Mouse (Mus musculus) liver, adult 2 months (tissue): ENCODE measurements around the gene Lpar1. TPM values are rescaled to one million over a fixed set of nuclear protein-coding genes. Genes with fewer than 3 reads are reported as not detected.
A peak's percentile ranks its signal among the peaks of the same experiment; 100 is the strongest.

Source experiments
- DNase-seq: peaks from one replicate; pipeline ENCODE4 v3.0.0-alpha.2; 2011; ENCODE audit warnings: low read depth, low spot score; ENCODE audit errors: extremely low read depth
- H3K27ac ChIP-seq: fragments of 200-500 bp; replicated peaks from 2 replicates; pipeline ENCODE4 v1.5.1; 2012; ENCODE audit warnings: low read depth, mild to moderate bottlenecking, control low read depth, inconsistent platforms, low read length; ENCODE audit not compliant: insufficient read depth
- H3K27me3 ChIP-seq: fragments of 200-500 bp; 2 replicates; pipeline ENCODE4 v1.6.1; 2012; ENCODE audit warnings: mild to moderate bottlenecking, moderate library complexity, low read length, inconsistent platforms; ENCODE audit not compliant: control insufficient read depth, insufficient read depth
- H3K36me3 ChIP-seq: fragments of 200-500 bp; 2 replicates; pipeline ENCODE4 v1.6.1; 2012; ENCODE audit warnings: low read length, inconsistent platforms; ENCODE audit not compliant: control insufficient read depth, insufficient read depth
- H3K4me1 ChIP-seq: fragments of 200-500 bp; 2 replicates; pipeline ENCODE4 v1.6.1; 2011; ENCODE audit warnings: low read length; ENCODE audit not compliant: control insufficient read depth, insufficient read depth
- H3K4me3 ChIP-seq: fragments of 200-500 bp; 2 replicates; pipeline ENCODE4 v1.5.1; 2011; ENCODE audit warnings: low read depth, mild to moderate bottlenecking, control low read depth, low read length, moderate library complexity; ENCODE audit not compliant: insufficient read depth
- H3K79me2 ChIP-seq: fragments of 200-500 bp; 2 replicates; pipeline ENCODE4 v1.6.1; 2012; ENCODE audit warnings: inconsistent platforms, mild to moderate bottlenecking, low read length, moderate library complexity; ENCODE audit not compliant: control insufficient read depth, insufficient read depth
- H3K9ac ChIP-seq: fragments of 200-500 bp; 2 replicates; pipeline ENCODE4 v1.6.1; 2012; ENCODE audit warnings: low read depth, mild to moderate bottlenecking, control low read depth, inconsistent platforms, low read length
- CTCF ChIP-seq: fragments of 200-500 bp; IDR thresholded peaks from 2 replicates; pipeline ENCODE4 v1.5.1; 2011; ENCODE audit warnings: low read depth, low read length, control low read depth
- POLR2A ChIP-seq: fragments of 200-500 bp; IDR thresholded peaks from 2 replicates; pipeline ENCODE4 v1.6.1; 2011; ENCODE audit warnings: low read length, control low read depth; ENCODE audit not compliant: insufficient read depth; ENCODE audit errors: extremely low read depth
- WGBS: fragments of 180-500 bp; shearing (Covaris S2); methylation state at CpG from one replicate; pipeline ENCODE4 v1.1.7; 2018; 5-methylcytosine and 5-hydroxymethylcytosine counted together
- polyA plus RNA-seq: library from polyadenylated mRNA; depleted of rRNA; stranded (reverse); fragments of >200 nt; gene quantifications from 2 replicates; pipeline ENCODE4 v1.2.3, GENCODE M21; 2012
- total RNA-seq: library from RNA; depleted of rRNA; stranded (reverse); fragments of >200 nt; gene quantifications from 2 replicates; pipeline ENCODE4 v1.2.3, GENCODE M21; 2014

The Lpar1 gene
- total and polyA plus RNA-seq, 2 experiments, result 0.83 to 0.89 TPM

- Histone ChIP-seq H3K27ac (no peak overlapping the region), H3K4me3 (no peak overlapping the region), H3K36me3 (no peaks in the 10 kb centered on the region), H3K79me2 (no peaks in the 10 kb centered on the region), H3K9ac (no peak overlapping the region), H3K27me3 (no peaks in the 10 kb centered on the region), H3K4me1 (no peaks in the 10 kb centered on the region)
- DNase-seq, result peak; percentile 9
- 81% methylated on average over 8 of the region's 8 CpGs for WGBS
- TF ChIP-seq CTCF (no peak), POLR2A (no peak)
Observed at GRCm38 (mm10) chr4:58568486-58568885, 14.8 kb upstream of the Lpar1 start.

DNA sequence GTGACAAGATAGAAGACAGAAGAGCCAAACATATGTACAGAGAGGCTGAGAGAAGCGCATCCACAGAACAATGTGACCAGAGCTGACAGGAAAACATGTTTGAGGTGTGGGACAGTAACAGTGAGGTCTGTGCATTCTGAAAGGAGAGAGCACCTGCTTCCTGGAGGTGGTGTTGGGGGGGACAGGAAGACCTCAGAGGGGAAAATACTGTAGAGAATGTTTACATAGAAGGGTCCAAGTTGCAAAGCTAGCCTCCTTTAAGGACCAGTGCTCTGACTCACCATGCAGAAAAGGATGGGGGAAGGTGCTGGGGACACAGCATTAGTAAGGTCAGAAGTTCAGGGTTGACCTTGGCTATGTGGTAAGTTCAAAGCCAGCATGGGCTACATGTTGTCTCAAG is 9.1 kb upstream of the Lpar1 start:
- H3K4me3 ChIP-seq, result no peak overlapping the region
- no peak for TF ChIP-seq CTCF
- TF ChIP-seq POLR2A, result no peak
- no peaks in the 10 kb centered on the region for H3K4me1 ChIP-seq
- no peak overlapping the region for H3K9ac ChIP-seq
- no peaks in the 10 kb centered on the region for H3K36me3 ChIP-seq
- H3K27me3 ChIP-seq, result no peaks in the 10 kb centered on the region
- H3K27ac ChIP-seq, result no peak overlapping the region
- H3K79me2 ChIP-seq, result no peaks in the 10 kb centered on the region
- 88% methylated on average over 1 of the region's 1 CpGs for WGBS
- DNase-seq, result no peak

GRCm38 (mm10) chr4:58557001-58557400 is 3.3 kb upstream of the Lpar1 start:
- DNase-seq, result no peak
- Histone ChIP-seq H3K4me3 (no peak overlapping the region), H3K4me1 (no peaks in the 10 kb centered on the region), H3K27ac (no peak overlapping the region), H3K79me2 (no peaks in the 10 kb centered on the region), H3K27me3 (no peaks in the 10 kb centered on the region), H3K9ac (no peak overlapping the region), H3K36me3 (no peaks in the 10 kb centered on the region)
- 86% methylated on average over 3 of the region's 3 CpGs for WGBS
- TF ChIP-seq POLR2A, result no peak
- TF ChIP-seq CTCF, result no peak

GRCm38 (mm10) chr4:58554359-58554838 is 701 bp upstream of the Lpar1 start:
- Histone ChIP-seq H3K4me1 (no peaks in the 10 kb centered on the region), H3K4me3 (no peak overlapping the region), H3K27me3 (no peaks in the 10 kb centered on the region), H3K9ac (no peak overlapping the region), H3K27ac (no peak overlapping the region), H3K79me2 (no peaks in the 10 kb centered on the region), H3K36me3 (no peaks in the 10 kb centered on the region)
- no peak for DNase-seq
- TF ChIP-seq POLR2A (no peak), CTCF (no peak)
- 52% methylated on average over 10 of the region's 10 CpGs for WGBS

- no peaks in the 10 kb centered on the region for H3K4me1 ChIP-seq
- H3K79me2 ChIP-seq, result no peaks in the 10 kb centered on the region
- 2% methylated on average over 71 of the region's 71 CpGs for WGBS
- peak overlapping the region; percentile 70 for H3K9ac ChIP-seq
- peak overlapping the region; percentile 64 for H3K4me3 ChIP-seq
- DNase-seq, result peak; percentile 57
- H3K27me3 ChIP-seq, result no peaks in the 10 kb centered on the region
- H3K36me3 ChIP-seq, result no peaks in the 10 kb centered on the region
- no peak overlapping the region; the same call in 1 of the 2 replicates for H3K27ac ChIP-seq
- TF ChIP-seq CTCF (peak; percentile 34), POLR2A (no peak)
Observed at GRCm38 (mm10) chr4:58552731-58553630, 717 bp downstream of the Lpar1 start.

DNA sequence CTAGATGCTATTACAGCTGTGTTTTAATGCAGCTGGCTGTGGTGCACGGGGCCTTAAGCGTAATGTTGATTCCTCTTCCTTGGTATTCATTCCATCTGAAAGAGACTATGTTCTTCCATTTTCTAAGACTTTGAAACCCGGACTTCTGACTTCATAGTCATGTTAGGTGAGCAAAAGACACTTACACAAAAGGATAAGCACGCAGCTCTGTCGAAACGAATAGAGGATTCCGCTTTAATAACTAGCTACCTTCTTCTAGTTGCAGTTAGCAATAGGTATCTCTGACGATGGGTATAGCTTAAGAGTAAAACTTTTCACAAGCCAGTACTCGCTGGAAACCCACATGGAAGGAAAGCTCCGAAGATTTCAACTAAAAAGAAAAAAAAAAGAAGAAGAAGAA is 1.5 kb downstream of the Lpar1 start:
- Histone ChIP-seq H3K4me1 (no peaks in the 10 kb centered on the region), H3K79me2 (no peaks in the 10 kb centered on the region), H3K27me3 (no peaks in the 10 kb centered on the region), H3K27ac (no peak overlapping the region), H3K36me3 (no peaks in the 10 kb centered on the region), H3K4me3 (no peak overlapping the region), H3K9ac (no peak overlapping the region)
- 29% methylated on average over 10 of the region's 10 CpGs for WGBS
- peak; percentile 5 for DNase-seq
- TF ChIP-seq CTCF (no peak), POLR2A (no peak)
